Mouse (Mus musculus) cerebellum, postnatal 10 days (tissue): Measurements from ENCODE around the gene Mapkapk5.
A peak's percentile ranks its signal among the peaks of the same experiment; 100 is the strongest.

ENCODE experiments used
- DNase-seq, 2 experiments: peaks; one replicate each; pipeline ENCODE4 v3.0.0; 2021; ENCODE audit warnings: mixed read lengths in 2 of 2

The Mapkapk5 gene

DNA sequence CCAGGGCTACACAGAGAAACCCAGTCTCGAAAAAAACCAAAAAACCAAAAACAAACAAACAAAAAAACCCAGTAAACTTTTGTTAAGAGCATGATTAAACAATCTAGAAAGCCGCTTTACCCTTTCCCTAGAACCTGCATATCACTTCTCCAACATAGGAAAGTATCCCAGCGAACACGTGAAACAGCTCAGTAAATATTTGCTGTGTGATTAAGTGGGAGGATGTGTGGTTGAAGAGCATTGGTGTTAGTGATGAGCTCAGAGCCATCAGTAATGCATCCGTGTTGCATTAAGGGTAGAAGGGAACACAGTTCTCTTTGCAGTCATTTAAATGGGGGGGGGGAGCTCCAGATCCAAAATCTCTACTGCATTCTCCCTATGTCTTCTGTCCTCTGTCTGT lies 60.9 kb downstream of the Mapkapk5 start:
- DNase-seq: no peak

DNA sequence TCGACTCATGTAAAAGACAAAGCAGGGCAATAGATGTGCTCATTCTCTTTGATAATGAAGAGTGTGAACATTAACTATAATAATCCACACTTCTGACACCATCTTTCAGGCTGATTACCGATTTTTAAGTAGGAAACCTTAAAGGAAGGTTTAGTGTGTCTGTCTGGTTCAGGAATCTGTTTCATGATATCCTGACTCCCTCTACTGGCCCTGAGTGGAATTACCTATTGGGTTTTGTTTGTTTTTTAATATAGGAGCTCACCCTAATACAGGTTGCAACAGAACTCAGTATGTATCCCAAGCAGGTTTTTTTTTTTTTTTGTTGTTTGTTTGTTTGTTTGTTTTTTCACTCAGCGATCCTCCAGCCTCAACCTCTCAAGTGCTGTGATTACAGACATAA lies 68.0 kb downstream of the Mapkapk5 start:
- peak; percentile 67 to 78 for DNase-seq

DNA sequence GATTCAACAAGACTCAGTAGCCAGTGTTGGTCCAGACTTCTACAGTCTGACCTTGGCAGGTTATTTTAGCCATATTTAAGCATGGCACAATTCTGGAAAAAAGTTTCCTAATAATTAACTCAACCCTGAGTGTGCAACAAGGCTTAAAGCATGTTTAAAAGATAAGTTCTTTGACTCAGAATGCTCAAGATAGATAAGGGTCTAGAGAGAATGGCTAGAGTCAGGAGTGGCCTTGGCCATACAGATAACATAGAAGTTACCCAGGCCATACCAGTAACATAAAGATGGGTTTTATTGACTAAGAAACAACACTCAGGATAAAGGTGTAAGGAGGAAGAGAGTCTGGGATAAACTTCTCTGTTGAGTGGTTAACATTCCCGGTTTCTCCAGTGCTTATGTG lies 69.7 kb downstream of the Mapkapk5 start:
- no peak for DNase-seq
